Mouse (Mus musculus): ENCODE data around the gene Dbp.

Dbp gene

GRCm38 (mm10) chr7:45693921-45694591, 10.8 kb upstream of the Dbp start, which contains the start of gene Sec1:
Gene Sec1, minus strand, starts transcription at chr7:45694402.
- DNase-seq (ENCODE audit: low read depth, low spot score): no peak

- DNase-seq (ENCODE audit: low read depth, low spot score): no peak
Observed at GRCm38 (mm10) chr7:45695098-45695497, 9.8 kb upstream of the Dbp start.

- DNase-seq (ENCODE audit: low read depth, low spot score): no peak
Observed at GRCm38 (mm10) chr7:45697894-45698293, 7.0 kb upstream of the Dbp start.

- no peak for DNase-seq (ENCODE audit: low read depth, low spot score)
Observed at GRCm38 (mm10) chr7:45699523-45700141, 5.3 kb upstream of the Dbp start, which contains the start of gene Car11. Gene Car11, plus strand, starts transcription at chr7:45699843.

- DNase-seq (ENCODE audit: low read depth, low spot score): no peak
Observed at GRCm38 (mm10) chr7:45700301-45701015, 4.4 kb upstream of the Dbp start.

GRCm38 (mm10) chr7:45701072-45701471, 3.8 kb upstream of the Dbp start:
- no peak for DNase-seq (ENCODE audit: low read depth, low spot score)

GRCm38 (mm10) chr7:45701607-45702006, 3.3 kb upstream of the Dbp start:
- no peak for DNase-seq (ENCODE audit: low read depth, low spot score)

- no peak for DNase-seq (ENCODE audit: low read depth, low spot score)
Observed at GRCm38 (mm10) chr7:45702316-45702715, 2.6 kb upstream of the Dbp start.

GRCm38 (mm10) chr7:45702809-45703520, 1.9 kb upstream of the Dbp start:
- DNase-seq (ENCODE audit: low read depth, low spot score): no peak

- no peak for DNase-seq (ENCODE audit: low read depth, low spot score)
Observed at GRCm38 (mm10) chr7:45703521-45704033, 1.3 kb upstream of the Dbp start.

- no peak for DNase-seq (ENCODE audit: low read depth, low spot score)
Observed at GRCm38 (mm10) chr7:45704046-45704559, 785 bp upstream of the Dbp start.

- DNase-seq (ENCODE audit: low read depth, low spot score): no peak
Observed at GRCm38 (mm10) chr7:45705443-45705864, 566 bp downstream of the Dbp start.

GRCm38 (mm10) chr7:45705873-45706281, 989 bp downstream of the Dbp start:
- DNase-seq (ENCODE audit: low read depth, low spot score): no peak

- DNase-seq (ENCODE audit: low read depth, low spot score): no peak
Observed at GRCm38 (mm10) chr7:45706721-45707241, 1.9 kb downstream of the Dbp start.

- no peak for DNase-seq (ENCODE audit: low read depth, low spot score)
Observed at GRCm38 (mm10) chr7:45707375-45707967, 2.6 kb downstream of the Dbp start.

GRCm38 (mm10) chr7:45708221-45708761, 3.4 kb downstream of the Dbp start:
- no peak for DNase-seq (ENCODE audit: low read depth, low spot score)

GRCm38 (mm10) chr7:45709036-45709435, 4.1 kb downstream of the Dbp start:
- DNase-seq (ENCODE audit: low read depth, low spot score): no peak

- no peak for DNase-seq (ENCODE audit: low read depth, low spot score)
Observed at GRCm38 (mm10) chr7:45709677-45710355, 4.9 kb downstream of the Dbp start.

- no peak for DNase-seq (ENCODE audit: low read depth, low spot score)
Observed at GRCm38 (mm10) chr7:45710477-45711191, 5.7 kb downstream of the Dbp start.
